Mouse (Mus musculus) embryonic facial prominence, embryonic 11.5 days (tissue): Measurements from ENCODE around the gene Daglb. TPM values are rescaled to one million over a fixed set of nuclear protein-coding genes. Genes with fewer than 3 reads are reported as not detected.

ENCODE experiments used
- polyA plus RNA-seq: library from polyadenylated mRNA; unstranded; fragments of >200 nt; fragmentation: Nextera tagmentation; extraction: Ambion mirVana; gene quantifications from 2 replicates; pipeline ENCODE4 v1.2.1, GENCODE M21; 2014

Daglb gene
- polyA plus RNA-seq, 1 experiment from 2014 or later, result 7.3 TPM

Other genes starting within 250 kb of the Daglb start
- not detected in 2 replicates for gene Spdye4a, start 237.7 kb upstream of the Daglb start, polyA plus RNA-seq
- gene Zfp12, start 229.4 kb upstream of the Daglb start, polyA plus RNA-seq, result 20.6 and 21.4 TPM in 2 replicates
- gene Zfp316, start 194.6 kb upstream of the Daglb start, polyA plus RNA-seq, result 2.1 and 2.2 TPM in 2 replicates
- gene Zfp853, start 171.0 kb upstream of the Daglb start, polyA plus RNA-seq, result not detected in 2 replicates
- gene E130309D02Rik, start 149.2 kb upstream of the Daglb start, polyA plus RNA-seq, result 35.5 and 41.1 TPM in 2 replicates
- 76.3 and 77.3 TPM in 2 replicates for gene Zdhhc4, start 135.3 kb upstream of the Daglb start, polyA plus RNA-seq
- 0.36 and 0.59 TPM in 2 replicates for gene Grid2ip, start 107.2 kb upstream of the Daglb start, polyA plus RNA-seq
- gene Kdelr2, start 60.7 kb upstream of the Daglb start, polyA plus RNA-seq, result 246 and 261 TPM in 2 replicates
- gene Rac1, start 63.5 kb downstream of the Daglb start, polyA plus RNA-seq, result 521 and 540 TPM in 2 replicates
- gene Cyth3, start 157.9 kb downstream of the Daglb start, polyA plus RNA-seq, result 38.5 and 41.8 TPM in 2 replicates